Mouse (Mus musculus) adrenal gland, postnatal 14 days (tissue): ENCODE results near the gene Plekhf1. TPM values are rescaled to one million over a fixed set of nuclear protein-coding genes. Genes with fewer than 3 reads are reported as not detected.

Experiments used
- DNase-seq: peaks from one replicate; pipeline ENCODE4 v3.0.0; 2021; ENCODE audit warnings: mixed read lengths
- long read RNA-seq, 2 experiments: library from polyadenylated mRNA; stranded (forward); transcript quantifications; one replicate each; pipeline ENCODE4 v2.0.0; 2021
- total RNA-seq: library from RNA; stranded (reverse); gene quantifications from 2 replicates; pipeline ENCODE4 v1.2.3, GENCODE M21; 2021

The Plekhf1 gene
- total RNA-seq: 6.0 and 7.6 TPM in 2 replicates
- long read RNA-seq, experiment 1, full-length matches to known transcripts: 16 of 20 reads
- long read RNA-seq, experiment 1, partial matches to known transcripts: 2 of 20 reads
- long read RNA-seq, experiment 1, other reads (novel, unspliced or antisense): 2 of 20 reads
- long read RNA-seq, experiment 2, full-length matches to known transcripts: 19 of 19 reads
- long read RNA-seq, experiment 2, partial matches to known transcripts: 0 of 19 reads
- long read RNA-seq, experiment 2, other reads (novel, unspliced or antisense): 0 of 19 reads

DNA sequence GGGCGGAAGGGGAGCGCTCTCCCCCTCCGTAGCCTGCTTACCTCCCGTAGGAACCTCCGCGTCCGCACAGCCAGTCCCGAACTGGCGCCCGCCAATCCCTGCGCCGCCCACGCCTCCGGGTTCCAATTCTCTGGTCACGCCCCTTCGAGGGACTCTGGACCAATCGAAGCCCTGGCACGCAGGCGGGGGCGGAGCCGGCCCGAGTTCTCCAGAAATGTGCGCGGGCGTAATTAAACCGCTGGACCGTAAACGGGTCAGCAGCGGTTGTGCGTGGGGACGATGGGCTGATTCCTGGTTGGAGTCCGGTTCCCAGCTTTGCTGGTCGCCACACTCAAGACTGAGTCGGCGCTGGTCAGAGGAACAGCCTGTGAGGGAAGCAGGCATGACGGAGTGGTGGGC lies at the start of gene Plekhf1:
TSS of gene Plekhf1 (minus strand) at position 117 of the 399 bp plus-strand sequence.
- DNase-seq: peak; percentile 96

DNA sequence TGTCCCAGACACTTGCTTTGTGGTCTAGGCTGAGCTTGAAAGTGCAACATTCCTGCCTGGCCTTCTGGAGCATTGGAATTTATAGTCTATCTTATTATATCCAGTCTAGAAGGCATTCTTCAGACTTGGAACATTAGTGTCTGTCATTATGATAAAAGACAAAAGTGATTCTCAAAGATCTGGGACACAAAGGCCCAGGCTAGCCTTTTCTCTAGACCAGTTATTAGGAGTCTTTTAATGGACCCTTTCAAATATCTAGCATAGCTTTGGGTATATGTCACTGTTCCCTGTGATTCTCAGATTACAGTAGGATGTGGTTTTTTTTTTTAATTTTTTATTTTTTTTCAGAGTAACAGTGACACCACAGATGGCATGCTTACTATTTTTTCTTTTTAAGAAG lies 44.7 kb upstream of the Plekhf1 start:
- DNase-seq: no peak

DNA sequence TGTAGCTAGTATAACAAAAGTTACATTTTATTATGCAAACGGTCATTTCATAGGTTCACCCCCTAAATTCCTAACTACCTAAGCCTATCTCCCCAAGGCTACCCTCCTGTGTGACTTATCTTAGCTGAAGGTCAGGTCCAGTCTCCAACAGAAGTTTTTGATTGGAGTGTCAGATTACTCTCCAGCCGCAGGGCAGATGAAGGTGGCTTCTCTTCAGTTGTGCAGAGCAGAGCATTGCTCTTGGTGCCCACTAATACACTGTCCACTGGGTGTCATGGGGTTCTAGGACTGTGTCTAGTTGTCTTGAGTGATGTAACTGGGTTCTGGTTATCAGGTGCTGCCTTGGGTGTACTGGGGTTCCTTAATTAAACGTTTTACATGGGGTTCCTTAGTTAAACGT lies 44.0 kb upstream of the Plekhf1 start:
- DNase-seq: peak; percentile 42

GRCm38 (mm10) chr7:38271511-38271811 lies 43.6 kb upstream of the Plekhf1 start:
- DNase-seq: no peak

GRCm38 (mm10) chr7:38270703-38271510 lies 43.1 kb upstream of the Plekhf1 start, which contains the start of gene Pop4:
Gene Pop4 (minus strand): TSS chr7:38271423.
- peak; percentile 95 for DNase-seq

DNA sequence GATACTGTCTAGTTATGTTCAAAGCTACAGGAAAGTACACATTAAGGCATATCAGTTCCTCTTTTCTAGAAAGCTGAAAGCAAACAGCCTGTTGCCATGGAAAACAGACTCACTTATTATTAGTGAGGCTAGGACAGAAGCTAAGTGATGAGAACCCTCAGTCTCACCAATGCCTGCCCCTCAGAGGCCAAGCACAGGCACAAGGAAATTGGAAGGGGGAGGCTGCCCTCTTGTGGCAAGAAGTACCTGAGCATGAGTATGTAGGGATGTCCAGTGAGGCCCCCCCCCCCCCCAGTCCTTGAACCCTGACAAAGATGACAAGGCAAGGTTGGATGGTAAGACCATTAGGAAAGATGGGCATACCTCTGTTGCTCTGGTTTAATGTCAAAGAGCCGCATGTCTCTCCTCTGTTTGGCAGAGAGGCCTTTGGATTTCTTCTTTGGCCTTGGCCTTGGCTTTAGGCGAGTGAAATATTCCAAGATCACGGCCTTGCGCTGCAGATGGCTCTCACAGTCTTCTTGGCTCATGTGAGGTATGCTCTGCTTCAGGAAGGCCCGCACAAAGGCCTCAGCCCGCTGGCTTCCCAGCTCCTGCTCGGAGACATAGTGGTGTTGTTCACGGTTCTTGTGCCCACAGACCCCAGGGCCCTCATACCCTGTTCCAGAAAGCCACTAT lies 39.3 kb upstream of the Plekhf1 start:
- peak; percentile 67 for DNase-seq

DNA sequence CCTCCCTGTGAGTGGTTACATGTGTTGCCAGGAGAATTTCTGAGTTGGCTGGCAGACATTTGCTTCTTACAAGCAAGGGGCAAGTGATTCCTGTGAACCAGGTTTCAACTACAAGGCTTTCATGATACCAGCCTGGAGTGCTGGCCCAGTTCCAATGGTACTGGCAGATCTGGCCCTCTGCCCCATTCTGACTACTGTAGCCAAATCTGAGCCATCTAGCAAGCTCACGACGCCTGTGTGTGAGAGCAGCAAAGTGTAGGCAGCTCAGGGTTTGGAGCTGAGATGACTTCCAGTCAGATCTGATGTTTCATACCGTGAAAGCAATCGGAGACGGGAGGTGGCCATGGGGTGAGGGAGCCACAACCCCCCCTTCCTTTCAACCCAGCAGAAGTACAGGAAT lies 34.6 kb upstream of the Plekhf1 start:
- peak; percentile 72 for DNase-seq

- no peak for DNase-seq
These were observed 31.8 kb upstream of the Plekhf1 start for GRCm38 (mm10) chr7:38259631-38260030.

DNA sequence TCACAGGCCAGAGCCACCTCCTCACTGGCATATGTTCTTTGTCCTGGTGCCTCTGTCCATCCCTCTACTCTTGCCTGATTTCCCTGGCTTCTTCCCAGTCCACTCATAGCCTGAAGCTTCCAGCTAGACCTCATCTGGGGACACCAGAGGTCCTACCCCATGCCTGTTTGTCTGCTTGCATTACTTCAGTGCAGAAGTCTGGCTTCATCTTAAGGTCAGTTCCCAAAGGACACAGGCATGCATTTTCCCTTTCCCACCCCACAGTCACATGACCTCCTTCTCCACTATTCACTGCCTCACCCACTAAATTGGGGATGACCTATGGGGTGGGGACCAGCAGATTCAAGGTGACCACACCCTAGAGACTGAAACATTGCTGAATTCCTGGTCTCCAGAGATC lies 25.6 kb upstream of the Plekhf1 start:
- DNase-seq: no peak

DNA sequence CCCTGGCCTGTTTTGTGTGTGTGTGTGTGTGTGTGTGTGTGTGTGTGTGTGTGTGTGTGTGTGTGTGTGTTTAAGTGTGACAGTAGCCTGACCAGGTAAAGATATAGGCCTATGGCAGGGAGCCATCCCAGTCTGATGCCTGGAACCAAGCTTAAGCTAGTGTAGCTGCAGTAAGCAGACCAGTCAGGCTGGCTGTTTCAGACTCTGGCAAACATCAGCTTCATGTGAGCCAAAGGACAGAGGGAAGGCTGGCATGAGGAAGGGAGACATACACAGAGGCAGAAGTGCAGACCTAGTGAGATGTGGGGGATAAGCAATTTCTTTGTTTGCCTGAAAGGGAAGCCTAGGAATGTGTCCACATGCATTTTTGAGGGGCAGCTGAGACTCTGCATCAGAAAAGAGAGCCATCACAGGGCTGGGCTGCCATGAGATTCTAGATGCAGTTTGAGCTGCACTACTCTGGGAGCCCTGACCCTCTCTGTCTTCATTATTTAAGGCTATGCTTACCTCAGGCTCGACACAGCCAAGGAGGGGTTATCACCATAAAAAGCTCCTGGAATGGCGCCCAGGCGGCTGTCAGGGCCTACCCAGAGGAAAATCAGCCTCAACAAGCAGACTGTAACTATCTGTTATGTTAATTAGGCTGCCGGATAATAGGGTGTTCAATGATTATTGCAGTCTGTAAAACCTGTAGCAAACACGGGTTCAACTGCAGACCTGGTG lies 23.8 kb upstream of the Plekhf1 start:
- DNase-seq: no peak

DNA sequence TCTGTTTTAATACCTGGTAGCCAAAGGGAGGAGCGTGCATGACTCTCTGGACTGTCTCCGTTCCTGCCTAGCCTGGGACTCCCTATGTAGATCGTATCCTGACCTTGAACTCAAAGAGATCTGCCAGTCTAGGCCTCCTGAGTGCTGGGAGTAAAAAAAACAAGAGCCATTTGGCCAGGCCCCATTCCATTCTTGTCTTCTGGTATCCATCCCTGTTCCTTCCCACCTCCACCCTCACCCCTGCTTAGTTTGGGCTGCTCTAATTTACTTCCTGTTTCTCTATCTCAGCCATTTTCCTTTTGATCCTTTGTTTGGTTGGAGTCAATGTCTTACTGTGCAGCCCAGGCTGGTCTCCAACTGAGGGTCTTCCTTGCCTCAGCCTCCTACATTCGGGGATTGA lies 14.6 kb upstream of the Plekhf1 start:
- no peak for DNase-seq

DNA sequence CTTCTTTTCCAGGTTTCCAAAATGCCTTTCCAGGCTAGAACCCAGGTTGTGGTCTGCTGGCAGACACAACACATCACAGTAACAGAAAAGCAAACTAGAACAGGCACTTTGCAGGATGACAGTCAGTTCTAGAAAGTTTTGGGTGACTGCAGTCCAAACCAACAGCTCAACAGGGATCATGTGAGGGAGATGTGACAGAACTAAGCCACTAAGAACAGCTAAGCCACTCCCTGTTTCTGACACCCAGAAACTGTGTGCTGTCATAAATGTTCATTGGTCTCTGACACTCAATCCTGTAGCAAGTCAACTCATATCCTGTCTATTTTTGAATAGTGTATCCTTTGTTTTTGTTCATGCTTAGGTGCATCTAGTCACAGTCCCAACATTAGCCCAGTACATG lies 9.3 kb upstream of the Plekhf1 start:
- DNase-seq: no peak

- DNase-seq: no peak
These were observed 8.7 kb upstream of the Plekhf1 start for GRCm38 (mm10) chr7:38236400-38237105.

DNA sequence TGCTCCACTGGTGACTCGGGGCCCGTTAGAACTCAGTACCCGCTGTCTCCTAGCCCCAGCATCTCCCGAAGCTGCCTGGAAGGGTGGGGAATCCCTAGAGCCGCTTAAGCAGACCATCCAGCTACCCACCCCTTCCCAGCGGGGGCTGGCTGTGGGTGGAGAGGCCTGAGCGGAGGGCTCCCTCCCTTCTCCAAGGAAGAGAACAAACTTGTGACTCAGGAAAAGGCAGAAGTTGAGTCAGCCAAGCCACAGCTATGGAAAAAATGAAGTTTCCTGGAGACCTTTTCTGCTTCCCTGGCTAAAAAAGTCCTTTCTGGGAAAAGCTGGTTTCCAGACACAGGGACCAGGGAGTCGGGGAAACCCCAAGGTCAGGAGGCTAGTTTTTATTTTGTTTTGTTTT lies 2.5 kb upstream of the Plekhf1 start:
- DNase-seq: no peak

GRCm38 (mm10) chr7:38228329-38228728 lies 513 bp upstream of the Plekhf1 start:
- DNase-seq: no peak

DNA sequence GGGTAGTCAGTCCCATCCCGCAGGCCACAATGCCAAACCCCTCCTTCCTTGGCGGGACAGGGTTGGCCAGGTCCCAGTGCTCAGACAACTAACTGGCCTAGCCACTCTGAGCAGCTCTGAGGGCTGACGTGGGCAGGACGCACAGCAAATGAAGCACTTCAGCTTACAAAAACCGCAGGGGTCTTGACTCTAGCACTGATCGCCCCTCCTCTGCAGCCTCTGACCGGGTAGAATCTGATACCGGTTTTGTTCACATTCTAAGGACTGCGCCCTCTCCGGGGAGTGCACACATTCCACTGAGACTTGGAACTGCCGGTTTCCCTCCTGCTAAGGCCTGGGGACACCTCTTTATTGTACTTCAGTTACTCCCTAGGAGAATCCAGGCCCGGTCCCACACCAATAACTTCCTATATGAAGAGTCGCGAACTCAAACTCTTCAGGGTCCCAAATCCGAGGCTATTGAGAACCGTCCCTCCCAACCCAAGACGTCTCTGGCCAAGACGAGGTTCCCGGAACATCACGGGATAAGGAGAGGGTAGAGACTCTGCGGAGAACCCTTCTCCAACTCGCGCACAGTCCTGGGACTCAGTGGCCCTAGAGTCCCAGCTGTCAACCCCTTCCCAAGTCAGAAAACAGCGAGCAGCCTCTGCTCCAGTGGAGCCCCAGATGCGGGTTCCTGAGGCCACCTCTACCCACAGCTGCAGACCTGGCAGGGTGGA lies 476 bp downstream of the Plekhf1 start:
- peak; percentile 89 for DNase-seq

DNA sequence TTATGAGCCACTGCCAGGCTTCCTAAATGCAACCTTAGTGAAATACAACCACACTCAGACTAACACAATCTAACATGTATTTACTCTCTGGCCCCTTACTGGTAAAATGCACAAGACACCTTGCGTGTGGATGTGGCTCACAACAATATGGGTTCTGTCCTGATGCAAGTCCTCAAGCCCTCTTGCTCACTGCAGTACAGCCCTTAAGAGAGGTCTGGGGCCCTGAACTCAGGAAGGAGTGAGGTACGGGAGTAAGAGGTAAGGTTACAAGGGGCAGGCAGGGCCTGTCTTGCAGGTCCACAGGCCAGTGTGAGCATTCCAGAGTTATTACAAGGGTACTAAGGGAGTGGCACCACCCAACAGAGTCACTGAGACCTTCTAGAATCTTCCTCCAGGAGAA lies 1.6 kb downstream of the Plekhf1 start:
- DNase-seq: no peak

DNA sequence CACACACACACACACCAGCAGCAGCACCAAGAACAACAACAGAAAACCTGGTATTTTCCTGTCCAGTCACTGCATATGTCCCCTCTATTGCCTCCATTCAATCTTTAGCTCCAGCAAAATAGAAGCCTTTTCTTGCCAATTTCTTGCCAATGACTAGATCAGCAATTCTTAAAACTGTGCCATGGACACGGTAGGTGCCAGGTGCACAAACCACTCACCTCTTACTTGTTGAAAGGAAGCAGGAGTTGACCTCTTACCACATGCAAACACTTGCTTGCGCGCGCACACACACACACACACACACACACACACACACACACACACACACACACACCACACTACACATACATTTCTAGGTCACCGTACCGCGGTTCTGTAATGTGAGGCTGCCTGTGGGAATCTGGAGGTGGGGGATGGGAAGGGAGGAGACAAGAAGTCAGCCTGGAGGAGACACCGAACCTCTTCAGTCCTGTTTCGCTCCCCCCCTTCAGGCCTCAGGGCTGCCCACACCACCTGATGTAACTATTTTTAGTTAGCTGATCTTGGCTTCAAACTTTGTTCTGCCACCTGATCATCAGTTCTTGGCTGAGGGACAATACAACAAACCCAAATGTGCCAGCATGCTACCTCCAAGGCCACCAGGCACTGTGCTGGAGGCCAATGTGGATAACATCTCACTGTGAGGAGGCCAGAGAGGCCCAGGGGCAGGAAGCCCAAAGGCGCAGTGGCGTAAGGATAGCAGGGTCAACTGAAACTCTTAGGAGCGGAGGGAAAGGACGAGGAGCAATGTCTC lies 3.0 kb downstream of the Plekhf1 start:
- peak; percentile 70 for DNase-seq

- DNase-seq: no peak
These were observed 7.0 kb downstream of the Plekhf1 start for GRCm38 (mm10) chr7:38220866-38221265.

DNA sequence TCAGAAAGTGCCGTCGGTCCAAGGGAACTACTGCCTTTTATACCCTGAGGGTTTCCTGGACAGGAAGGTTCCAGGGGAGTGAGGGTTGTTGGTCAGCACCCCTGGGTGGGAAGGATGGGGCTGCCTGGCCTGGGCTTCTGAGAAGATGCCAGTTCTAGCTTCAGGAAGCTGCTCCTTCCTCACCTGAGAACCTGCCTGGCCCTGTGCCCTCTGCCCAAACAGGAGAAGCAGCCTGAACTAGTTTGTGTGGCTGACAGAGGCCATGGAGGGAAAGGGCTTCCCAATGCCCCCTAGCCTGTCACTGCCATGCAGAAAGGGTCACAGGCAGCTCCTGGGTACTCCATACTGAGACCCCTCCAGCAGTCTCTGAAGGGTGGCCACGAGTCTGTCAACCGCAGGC lies 8.3 kb downstream of the Plekhf1 start:
- no peak for DNase-seq
